Comparison of ENCODE assay signal across 10 mouse cellular contexts in the genomic region with DNA sequence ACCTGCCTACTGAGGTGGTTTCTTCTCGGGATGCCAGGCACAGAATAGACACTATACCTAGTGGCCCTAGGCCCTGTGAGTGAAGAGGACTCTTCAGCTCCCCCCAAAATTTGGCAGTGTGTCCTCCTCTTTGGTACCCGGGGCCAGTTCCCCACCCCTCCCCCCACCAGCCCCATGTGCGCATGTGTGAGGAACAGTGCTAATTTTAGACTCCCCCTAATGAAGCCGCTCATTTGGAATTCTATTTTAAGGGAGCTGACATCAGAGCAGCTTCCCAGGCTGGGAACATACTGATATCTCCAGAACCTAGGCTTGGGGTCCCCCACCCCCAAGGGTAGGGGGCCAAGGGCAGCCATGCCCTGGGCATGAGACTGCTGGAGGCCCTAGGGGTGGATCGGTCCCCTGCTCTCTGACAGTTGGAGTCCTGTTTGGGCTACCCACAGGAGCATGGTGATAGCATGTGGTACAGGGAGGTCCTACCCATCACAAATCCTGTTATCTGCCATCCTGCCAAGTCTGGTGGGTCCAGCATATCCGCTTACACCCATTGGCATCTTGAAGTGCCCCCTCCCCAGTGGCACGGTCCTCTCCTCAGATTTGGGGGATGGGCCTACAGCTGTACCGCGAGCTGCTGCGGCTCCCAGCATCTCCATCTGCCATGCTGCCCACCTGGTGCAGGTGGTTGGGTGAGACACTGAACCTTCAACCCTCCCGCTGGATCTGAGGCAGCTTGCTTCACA. TPM values are rescaled to one million over a fixed set of nuclear protein-coding genes. Genes with fewer than 3 reads are reported as not detected.
A peak's percentile ranks its signal among the peaks of the same experiment; 100 is the strongest.
DNase-seq lines count a peak whose midpoint lies in the region; ATAC-seq lines count a peak whose summit lies in the region.
"Had no signal": no experiment of that assay in that cellular context is flagged by ENCODE, and none has a peak within 500 bp of the region (broad histone marks: within the 10 kb centered on the region; RNA-seq: fewer than 3 reads in every experiment).

No protein-coding gene starts in this region.

- H3K9ac ChIP-seq in heart, embryonic 13.5 days = peak overlapping the region; percentile 73
- peak overlapping the region; percentile 56 for H3K9ac ChIP-seq in heart, embryonic 16.5 days (ENCODE audit: low read length)
- H3K9ac ChIP-seq in midbrain, embryonic 15.5 days = no peak overlapping the region

- no peak for DNase-seq in heart, postnatal 14 days
- peak; percentile 82 for DNase-seq in cerebellum, adult 9-10 months
- DNase-seq in kidney, adult 8-10 months = no peak
- DNase-seq in left cerebral cortex, adult 18-20 months (ENCODE audit: low spot score in 2 of 2) = no peak
- no peak for DNase-seq in adrenal gland, postnatal 25 days
- DNase-seq: lung, postnatal 4 days had no signal

- H3K9me3 ChIP-seq in heart, embryonic 13.5 days = no peaks in the 10 kb centered on the region
- H3K9me3 ChIP-seq in heart, embryonic 16.5 days (replicated peaks; ENCODE audit: control insufficient read depth, low read length) = no peaks in the 10 kb centered on the region
- no peaks in the 10 kb centered on the region for H3K9me3 ChIP-seq in midbrain, embryonic 15.5 days

- peak; percentile 21; the same call in 1 of the 2 replicates for ATAC-seq in heart, embryonic 13.5 days (ENCODE audit: extremely low read depth, insufficient number of reproducible peaks, low FRiP score, low TSS enrichment)
- peak; percentile 69 for ATAC-seq in heart, embryonic 16.5 days (replicated peaks; ENCODE audit: extremely low read depth, insufficient read depth, low FRiP score)
- ATAC-seq in midbrain, embryonic 15.5 days (replicated peaks) = no peak

- H3K36me3 ChIP-seq in heart, embryonic 13.5 days = peaks cover 26% of the 10 kb centered on the region
- no peaks in the 10 kb centered on the region for H3K36me3 ChIP-seq in heart, embryonic 16.5 days (ENCODE audit: control insufficient read depth, insufficient read depth)
- no peaks in the 10 kb centered on the region for H3K36me3 ChIP-seq in midbrain, embryonic 15.5 days (replicated peaks)

- peaks cover 100% of the 10 kb centered on the region for H3K4me1 ChIP-seq in heart, embryonic 13.5 days
- peaks cover 94% of the 10 kb centered on the region for H3K4me1 ChIP-seq in heart, embryonic 16.5 days (ENCODE audit: control insufficient read depth, insufficient read depth, low read length)
- peaks cover 83% of the 10 kb centered on the region for H3K4me1 ChIP-seq in midbrain, embryonic 15.5 days

- peak overlapping the region; percentile 63 for H3K4me2 ChIP-seq in heart, embryonic 13.5 days
- peak overlapping the region; percentile 46 for H3K4me2 ChIP-seq in heart, embryonic 16.5 days (ENCODE audit: low read depth, low read length)
- H3K4me2 ChIP-seq in midbrain, embryonic 15.5 days = 0 out of 2 replicates have a peak overlapping the region, but pooled peaks have one; percentile 48

- 51% methylated on average over 11 of the region's 11 CpGs for WGBS in heart, embryonic 13.5 days
- WGBS in heart, embryonic 16.5 days = 46% methylated on average over 11 of the region's 11 CpGs
- 66% methylated on average over 11 of the region's 11 CpGs for WGBS in midbrain, embryonic 15.5 days

- intact Hi-C loops in heart, postnatal 14 days (cut with DNase I) = no loop called here

- no peaks in the 10 kb centered on the region for H3K27me3 ChIP-seq in heart, embryonic 13.5 days (replicated peaks)
- no peaks in the 10 kb centered on the region for H3K27me3 ChIP-seq in heart, embryonic 16.5 days (ENCODE audit: control insufficient read depth, insufficient read depth, low read length)
- H3K27me3 ChIP-seq in midbrain, embryonic 15.5 days (replicated peaks) = no peaks in the 10 kb centered on the region
- H3K27me3 ChIP-seq: CH12.LX had no signal

- H3K27ac ChIP-seq in heart, embryonic 13.5 days (replicated peaks) = peak overlapping the region; percentile 94
- H3K27ac ChIP-seq in heart, embryonic 16.5 days (ENCODE audit: low read length) = peak overlapping the region; percentile 93
- peak overlapping the region; percentile 77 for H3K27ac ChIP-seq in midbrain, embryonic 15.5 days

- peak overlapping the region; percentile 26 for H3K4me3 ChIP-seq in heart, embryonic 13.5 days
- no peak overlapping the region for H3K4me3 ChIP-seq in heart, embryonic 16.5 days (ENCODE audit: low read length)
- H3K4me3 ChIP-seq in midbrain, embryonic 15.5 days = no peak overlapping the region

RNA-seq across cellular contexts. Expression of a gene that starts 38.0 kb away (rescaled TPM):
- polyA plus RNA-seq in heart, embryonic 13.5 days (2015; fragmentation: Nextera tagmentation; extraction: Ambion mirVana) = 79.8 and 80.4 TPM in 2 replicates
- total RNA-seq in heart, postnatal 14 days (2021) = 1 to 10 TPM; 3.2 to 6.4 TPM
- polyA plus RNA-seq in heart, embryonic 16.5 days (2015; fragmentation: Nextera tagmentation; extraction: Ambion mirVana) = 51.0 and 51.1 TPM in 2 replicates
- polyA plus RNA-seq in midbrain, embryonic 15.5 days (2015; fragmentation: Nextera tagmentation; extraction: Ambion mirVana) = 15.3 and 16.5 TPM in 2 replicates
- 1 to 10 TPM; 2.1 to 2.4 TPM for total RNA-seq in left cerebral cortex, adult 18-20 months (2021)
- 12.2 and 12.4 TPM in 2 replicates for total RNA-seq in adrenal gland, postnatal 25 days (2021)
